8 mouse cellular contexts compared by ENCODE assay signal in genomic region chr19:16132340-16132790, GRCm38 (mm10). TPM values are rescaled to one million over a fixed set of nuclear protein-coding genes. Genes with fewer than 3 reads are reported as not detected.
DNase-seq lines count a peak whose midpoint lies in the region; ATAC-seq lines count a peak whose summit lies in the region.

No protein-coding gene starts in this region.

- no peaks in the 10 kb centered on the region for H3K27me3 ChIP-seq in hindbrain, embryonic 10.5 days (ENCODE audit: insufficient read depth, poor library complexity, severe bottlenecking)

- ATAC-seq in frontal cortex, adult (ENCODE audit: low TSS enrichment) = peak; percentile 58

- H3K27ac ChIP-seq in hindbrain, embryonic 10.5 days = peak overlapping the region; percentile 99

- peaks cover 49% of the 10 kb centered on the region for H3K4me1 ChIP-seq in hindbrain, embryonic 10.5 days (replicated peaks)

- no peaks in the 10 kb centered on the region for H3K36me3 ChIP-seq in hindbrain, embryonic 10.5 days

- no peaks in the 10 kb centered on the region for H3K9me3 ChIP-seq in hindbrain, embryonic 10.5 days

- peak; percentile 88 for DNase-seq in MN1 (ENCODE audit: low spot score)
- DNase-seq in cerebellum, adult 8-10 months = peak; percentile 85
- DNase-seq in hindbrain, embryonic 10.5 days (ENCODE audit: low spot score) = peak; percentile 94
- DNase-seq in layer of hippocampus, postnatal 14 days (ENCODE audit: low spot score in 2 of 2) = peak; percentile 80 to 94
- peak; percentile 95 for DNase-seq in lung, postnatal 10 days
- peak; percentile 95 for DNase-seq in ovary, postnatal 36 days (ENCODE audit: low spot score)
- peak; percentile 89 for DNase-seq in thymus, postnatal 14 days

- under 1% methylated on average over 48 of the region's 57 CpGs for WGBS in hindbrain, embryonic 10.5 days

- peak overlapping the region; percentile 97 for H3K4me3 ChIP-seq in hindbrain, embryonic 10.5 days

RNA-seq across cellular contexts. Expression of gene Gnaq, which starts 0.3 kb away (rescaled TPM):
- polyA plus RNA-seq in hindbrain, embryonic 10.5 days (2016; fragmentation: Nextera tagmentation; extraction: Ambion mirVana) = 23.1 and 26.7 TPM in 2 replicates
- 100 to 1,000 TPM; 206 TPM for total RNA-seq in layer of hippocampus, postnatal 14 days (2021)

Comparison
In these comparisons a context has a peak if more than half of its experiments do, and no peak if none do; other contexts are left out.
1. Peak in every context shown above with its lines: DNase-seq, ATAC-seq, H3K4me3 ChIP-seq and H3K27ac ChIP-seq.